Mouse (Mus musculus) cerebellum, adult 2 months (tissue): ENCODE measurements around the gene Gria2.

ENCODE experiments used
- CTCF ChIP-seq: fragments of 200-500 bp; IDR thresholded peaks from 2 replicates; pipeline ENCODE4 v1.5.1; 2011; ENCODE audit warnings: low read depth, mild to moderate bottlenecking, control low read depth, low read length, moderate library complexity, borderline replicate concordance; ENCODE audit not compliant: insufficient read depth
- POLR2A ChIP-seq: fragments of 200-500 bp; IDR thresholded peaks from 2 replicates; pipeline ENCODE4 v1.6.1; 2011; ENCODE audit warnings: low read length, control low read depth, borderline replicate concordance; ENCODE audit not compliant: insufficient read depth

DNA sequence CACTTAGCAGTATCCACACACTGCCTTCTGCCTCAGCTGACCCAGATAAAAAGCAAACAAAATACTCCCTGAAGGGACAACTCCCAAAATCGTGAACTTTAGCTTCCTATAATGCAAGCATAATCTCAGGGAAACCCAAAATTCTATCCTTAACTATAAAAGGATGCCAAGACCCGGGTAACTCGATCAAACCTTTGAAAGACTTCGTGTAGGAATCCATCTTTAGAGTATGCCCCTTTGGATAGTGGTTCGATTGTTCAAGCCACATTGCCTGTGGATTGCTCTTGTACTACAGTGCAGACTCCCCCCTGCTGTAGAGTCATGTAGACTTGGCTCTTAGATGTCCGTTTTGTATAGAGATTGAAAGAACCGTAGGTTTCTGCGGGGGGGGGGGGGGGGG, 576 bp upstream of the Gria2 start:
- no peak for TF ChIP-seq CTCF
- TF ChIP-seq POLR2A = no peak
